Mouse (Mus musculus) MN1 (cell line): ENCODE data around the gene Gm20517.
"Not testable (repeated sequence)": the region's sequence is repeated elsewhere in the genome, so short reads cannot be mapped to it uniquely, and the experiment has no call there.

Experiments used
- DNase-seq: peaks from one replicate; pipeline ENCODE4 v3.0.0-alpha.2; 2016; ENCODE audit warnings: low spot score

Gm20517 gene

DNA sequence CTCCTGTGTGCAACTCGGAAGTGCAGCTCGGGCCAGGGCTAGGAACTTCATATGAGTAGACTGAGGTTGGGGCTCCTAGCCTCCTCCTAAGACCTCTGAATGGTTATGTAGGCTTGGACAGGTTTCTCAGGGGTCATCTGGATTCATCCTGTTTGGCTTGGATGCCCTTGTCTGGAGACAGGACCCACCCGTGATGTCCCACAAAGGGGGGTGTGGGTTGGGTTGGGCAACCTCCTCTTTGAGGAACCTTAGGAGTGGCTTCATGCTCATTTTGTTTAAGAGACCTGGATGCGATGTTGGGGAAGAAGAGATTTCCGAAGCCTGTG, 14.6 kb upstream of the Gm20517 start:
- DNase-seq: no peak

DNA sequence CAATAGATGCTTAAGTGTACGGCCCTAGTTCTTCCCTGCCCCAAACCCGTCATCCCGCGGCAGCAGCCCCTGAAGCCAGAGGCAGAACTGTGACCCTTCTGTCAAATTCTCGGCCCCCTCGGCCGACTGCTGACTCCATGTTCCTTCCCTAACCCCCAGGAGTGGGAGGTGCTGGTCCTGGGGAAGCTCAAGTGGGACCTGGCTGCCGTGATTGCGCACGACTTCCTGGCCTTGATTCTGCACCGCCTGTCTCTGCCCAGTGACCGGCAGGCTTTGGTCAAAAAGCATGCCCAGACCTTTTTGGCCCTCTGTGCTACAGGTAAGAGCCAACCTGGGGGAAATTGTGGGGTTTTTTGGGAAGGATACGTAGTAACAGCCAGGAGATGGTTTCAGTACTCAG, 14.1 kb upstream of the Gm20517 start:
- no peak for DNase-seq

DNA sequence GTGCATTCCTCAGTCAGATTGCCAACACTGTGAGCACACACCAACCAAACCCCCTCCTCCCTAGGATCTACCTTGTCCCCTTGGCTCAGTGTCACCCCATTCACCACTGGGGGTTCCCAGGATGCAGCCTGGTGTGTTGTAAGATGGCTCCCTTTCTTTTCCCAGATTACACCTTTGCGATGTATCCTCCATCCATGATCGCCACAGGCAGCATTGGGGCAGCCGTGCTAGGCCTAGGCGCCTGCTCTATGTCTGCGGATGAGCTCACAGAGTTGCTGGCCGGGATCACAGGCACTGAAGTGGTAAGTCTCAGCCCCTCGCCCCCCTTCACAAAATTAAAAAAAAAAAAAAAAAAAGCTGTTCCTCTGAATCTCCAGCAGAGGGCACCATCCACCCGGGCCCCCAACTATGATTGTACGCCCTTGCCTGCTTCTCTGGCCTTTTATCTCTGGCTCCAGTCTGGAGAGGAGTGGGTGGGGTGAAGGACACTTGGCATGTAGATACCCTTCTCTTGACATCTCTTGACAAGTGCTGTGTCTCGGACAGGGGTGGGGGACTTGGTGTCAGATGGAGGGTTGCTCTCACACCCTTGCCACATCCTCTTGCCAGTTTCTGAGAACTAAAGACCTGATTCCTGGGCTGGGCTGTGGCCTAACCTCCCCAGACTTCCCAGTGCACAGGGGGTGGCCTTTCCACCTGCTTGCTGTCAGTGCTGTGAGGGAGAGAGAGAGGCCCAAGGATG, 13.4 kb upstream of the Gm20517 start:
- DNase-seq: peak; percentile 88

DNA sequence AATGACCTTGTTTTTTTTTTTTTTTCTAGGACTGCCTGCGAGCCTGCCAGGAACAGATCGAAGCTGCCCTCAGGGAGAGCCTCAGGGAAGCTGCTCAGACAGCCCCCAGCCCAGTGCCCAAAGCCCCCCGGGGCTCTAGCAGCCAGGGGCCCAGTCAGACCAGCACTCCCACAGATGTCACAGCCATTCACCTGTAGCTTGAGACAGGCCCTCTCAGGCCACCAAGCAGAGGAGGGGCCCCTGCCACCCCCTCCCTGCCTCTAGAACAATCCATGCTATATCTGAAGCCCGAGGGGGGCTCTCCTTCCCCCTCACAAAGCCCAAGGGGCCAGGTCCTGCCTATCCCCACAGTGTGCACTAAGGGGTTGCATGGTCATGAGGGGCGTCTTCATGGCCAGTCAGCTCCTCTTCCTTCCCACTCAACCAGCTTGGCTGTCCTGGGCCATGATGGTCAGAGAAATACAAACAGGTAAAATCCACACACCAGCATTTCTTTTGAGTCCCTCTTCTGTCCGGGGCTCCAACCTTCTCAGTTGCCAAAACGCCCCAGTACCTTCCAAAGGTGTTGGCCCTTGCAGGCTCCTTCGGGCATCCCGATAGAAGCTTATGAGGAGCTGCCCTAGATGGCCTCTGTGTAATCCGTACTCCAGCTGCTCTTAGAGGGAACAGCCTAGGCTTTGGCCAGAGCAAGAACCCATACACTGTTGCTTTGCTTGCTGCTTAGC, 12.6 kb upstream of the Gm20517 start:
- not testable (repeated sequence) for DNase-seq

DNA sequence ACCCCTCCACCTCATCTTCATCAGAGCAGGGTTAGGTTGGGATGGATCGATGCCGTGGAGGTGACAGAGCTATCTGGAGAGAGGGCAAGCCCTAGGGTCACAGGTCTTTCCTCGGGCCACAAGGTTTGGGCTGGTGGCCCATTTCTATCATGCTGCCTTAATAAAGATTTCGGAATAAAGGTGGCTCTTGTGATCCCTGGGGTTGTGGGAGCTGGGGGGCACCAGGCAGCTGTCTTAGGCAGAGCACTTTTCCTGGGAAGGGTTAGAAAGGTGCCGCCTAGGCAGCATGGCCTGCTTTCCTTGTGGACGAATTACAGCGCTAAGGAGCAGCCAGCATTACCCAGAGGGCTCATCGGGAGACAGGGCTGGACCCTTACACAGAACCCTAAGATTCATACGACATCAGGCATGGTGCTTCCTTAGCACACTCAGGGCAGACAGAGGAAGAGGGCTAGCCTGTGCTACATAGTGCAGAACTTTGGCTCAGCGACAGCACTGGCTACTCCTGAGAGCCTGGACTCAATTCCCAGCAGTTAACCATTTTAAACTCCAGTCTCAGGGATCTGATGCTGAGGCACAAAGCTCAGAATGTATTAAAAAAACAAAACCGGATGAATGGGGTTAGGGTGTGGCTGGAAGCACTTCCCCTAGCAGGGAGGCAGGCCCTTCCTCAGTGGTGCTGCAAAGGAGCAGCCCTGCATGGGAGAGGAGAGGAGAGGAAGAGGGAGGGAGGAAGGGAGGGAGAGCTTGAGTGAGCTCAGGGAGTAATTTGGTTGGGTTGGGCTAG, 11.7 kb upstream of the Gm20517 start:
- peak; percentile 25 for DNase-seq

DNA sequence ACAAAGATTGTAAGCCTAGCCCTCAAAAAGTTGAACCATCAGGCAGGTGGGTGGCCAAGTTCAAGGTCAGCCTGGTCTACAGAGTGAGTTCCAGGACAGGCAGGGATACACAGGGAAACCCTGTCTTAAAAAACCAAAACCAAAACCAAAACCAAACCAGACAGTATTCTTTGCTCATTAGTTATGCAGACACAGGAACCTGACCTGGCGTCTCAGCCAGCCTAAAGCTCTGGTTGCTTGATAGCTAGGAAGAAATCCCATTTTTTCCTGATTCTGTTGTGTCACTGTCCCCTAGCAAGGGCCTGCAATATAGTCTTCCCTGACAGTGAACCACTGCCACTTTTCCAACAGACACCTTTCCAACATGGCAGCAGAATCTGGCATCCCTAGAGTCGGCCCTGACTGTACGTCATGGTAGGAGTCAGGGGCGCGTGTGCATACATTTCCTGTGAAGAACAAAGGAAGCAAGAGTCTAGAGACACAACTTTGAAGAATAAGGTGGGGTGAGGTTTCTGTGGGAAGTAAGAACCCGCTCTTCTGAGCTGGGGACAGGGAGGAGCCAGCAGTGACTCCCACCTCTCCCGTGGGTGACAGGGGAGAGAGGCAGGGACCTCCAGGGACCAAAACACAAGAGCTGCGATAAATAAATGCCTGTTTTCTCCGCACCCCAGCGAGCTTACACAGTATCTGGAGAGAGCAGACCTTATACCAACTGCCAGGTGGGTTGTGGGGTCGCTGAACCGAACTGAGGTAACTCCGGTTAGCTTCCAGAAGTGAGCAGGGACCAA, 10.6 kb upstream of the Gm20517 start:
- peak; percentile 29 for DNase-seq

DNA sequence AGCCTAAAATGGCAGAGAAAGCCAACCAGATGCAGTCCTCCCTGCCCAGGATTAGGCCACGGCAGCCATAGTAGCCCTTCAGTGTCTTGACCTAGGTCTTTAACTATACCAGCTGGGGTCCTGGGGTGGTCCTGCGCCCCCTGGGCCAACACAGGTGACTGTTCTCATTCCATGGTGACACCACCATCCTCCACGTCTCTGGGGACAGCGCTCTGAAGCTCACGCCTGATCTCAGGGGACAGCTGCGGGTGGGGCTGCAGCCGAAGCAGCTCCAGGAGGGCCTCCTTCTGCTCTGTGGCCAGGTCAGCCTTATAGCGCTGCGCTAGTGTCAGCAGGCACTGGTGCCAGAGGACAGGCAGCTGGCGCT, 10.0 kb upstream of the Gm20517 start:
- no peak for DNase-seq

DNA sequence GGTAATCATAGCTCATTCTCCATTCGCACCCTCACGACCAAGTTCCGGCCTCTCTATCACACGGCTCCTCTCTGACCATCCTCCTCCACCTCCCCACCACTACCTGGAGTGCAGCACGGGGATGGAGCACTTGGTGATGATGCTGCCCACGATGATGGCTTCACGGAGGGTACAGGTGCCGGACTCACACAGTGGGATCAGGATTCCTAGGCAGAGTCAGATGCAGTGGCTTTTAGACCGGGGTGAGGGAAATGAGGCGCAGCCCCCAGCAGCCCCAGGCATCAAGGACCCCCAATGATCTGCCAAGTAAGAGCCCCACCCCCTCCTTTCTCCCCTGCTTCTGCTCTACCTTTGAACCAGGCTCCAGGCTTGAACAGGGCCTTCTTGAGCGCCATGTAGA, 9.1 kb upstream of the Gm20517 start:
- DNase-seq: no peak

DNA sequence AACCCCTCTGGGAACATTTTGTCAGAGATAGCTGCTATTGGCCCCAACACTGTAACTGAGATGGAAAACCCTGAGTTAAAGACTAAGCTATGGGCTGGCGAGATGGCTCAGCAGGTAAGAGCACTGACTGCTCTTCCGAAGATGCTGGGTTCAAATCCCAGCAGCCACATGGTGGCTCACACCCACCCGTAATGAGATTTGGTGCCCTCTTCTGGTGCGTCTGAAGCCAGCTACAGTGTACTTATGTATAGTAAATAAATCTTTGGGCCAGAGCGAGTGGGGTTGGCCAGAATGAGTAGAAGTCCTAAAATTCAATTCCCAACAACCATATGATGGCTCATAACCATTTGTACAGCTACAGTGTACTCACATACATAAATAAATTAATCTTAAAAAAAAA, 5.2 kb upstream of the Gm20517 start:
- DNase-seq: peak; percentile 38

DNA sequence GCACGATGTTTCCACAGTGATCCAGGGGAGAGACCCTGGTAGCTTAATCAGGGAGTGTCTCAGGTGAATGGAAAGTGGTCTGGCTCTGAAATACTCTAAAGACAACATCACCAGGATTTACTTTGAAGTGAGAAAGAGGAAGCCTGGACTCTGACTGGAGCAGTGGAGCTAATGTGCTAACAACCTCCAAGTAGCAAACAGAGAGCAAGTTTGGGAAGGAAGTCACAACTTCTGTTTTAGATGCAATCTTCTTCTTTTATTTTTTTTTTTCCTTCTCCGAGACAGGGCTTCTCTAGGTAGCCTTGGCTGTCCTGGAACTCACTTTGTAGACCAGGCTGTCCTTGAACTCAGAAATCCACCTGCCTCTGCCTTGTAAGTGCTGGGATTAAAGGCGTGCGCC, 2.2 kb upstream of the Gm20517 start:
- no peak for DNase-seq

DNA sequence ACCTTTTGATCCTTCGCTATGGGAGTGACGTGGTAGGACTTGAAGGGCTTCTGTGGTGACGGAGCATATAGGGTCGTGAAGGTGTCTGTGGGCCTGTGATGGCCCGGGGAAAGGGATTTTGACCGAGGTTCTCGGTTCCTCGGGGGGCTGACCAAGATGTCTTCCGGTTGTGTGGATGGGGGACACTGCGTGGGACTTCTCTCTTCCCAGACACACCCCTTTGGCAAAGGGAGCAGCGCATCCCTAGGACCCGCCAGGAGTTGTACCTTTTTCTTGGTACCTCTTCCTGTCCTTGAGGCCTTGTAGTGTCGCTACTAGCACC, 233 bp downstream of the Gm20517 start:
- DNase-seq: no peak

DNA sequence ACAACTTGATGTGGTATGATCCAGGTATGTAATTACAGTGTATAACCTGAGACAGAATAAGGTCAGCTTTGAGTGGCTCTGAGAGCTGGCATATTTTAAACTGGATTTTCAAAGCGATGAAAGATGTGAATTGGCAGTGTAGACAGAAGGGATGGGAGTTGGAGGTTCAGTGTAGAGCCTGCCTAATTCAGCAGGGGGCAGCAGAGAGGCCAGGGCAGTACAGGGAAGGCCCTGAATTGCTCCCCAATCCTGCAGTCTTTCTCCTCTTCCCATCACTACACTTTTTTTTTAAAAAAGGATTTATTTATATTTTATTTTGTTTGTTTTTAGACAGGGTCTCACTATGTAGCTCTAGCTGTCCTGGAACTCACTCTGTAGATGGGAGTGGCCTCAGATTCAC, 2.6 kb downstream of the Gm20517 start:
- DNase-seq: peak; percentile 64

DNA sequence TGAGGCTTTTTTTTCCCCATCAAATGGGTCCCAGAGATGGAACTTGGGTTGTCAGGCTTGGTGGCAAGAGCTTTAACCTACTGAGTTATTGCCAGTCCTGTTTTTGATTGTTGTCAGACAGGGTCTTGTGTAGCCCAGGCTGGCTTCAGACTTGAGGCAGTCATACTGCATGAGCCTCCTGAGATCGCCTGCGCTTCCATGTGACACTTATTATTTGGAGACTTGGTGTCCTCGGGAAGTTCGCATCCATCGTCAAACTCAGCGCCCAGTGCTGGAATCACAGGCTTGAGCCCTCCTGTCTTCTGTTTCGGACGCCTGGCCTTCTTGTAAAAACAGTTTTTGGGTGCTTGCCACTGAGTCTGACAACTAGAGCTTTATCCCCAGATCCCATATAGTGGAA, 4.7 kb downstream of the Gm20517 start:
- DNase-seq: no peak

DNA sequence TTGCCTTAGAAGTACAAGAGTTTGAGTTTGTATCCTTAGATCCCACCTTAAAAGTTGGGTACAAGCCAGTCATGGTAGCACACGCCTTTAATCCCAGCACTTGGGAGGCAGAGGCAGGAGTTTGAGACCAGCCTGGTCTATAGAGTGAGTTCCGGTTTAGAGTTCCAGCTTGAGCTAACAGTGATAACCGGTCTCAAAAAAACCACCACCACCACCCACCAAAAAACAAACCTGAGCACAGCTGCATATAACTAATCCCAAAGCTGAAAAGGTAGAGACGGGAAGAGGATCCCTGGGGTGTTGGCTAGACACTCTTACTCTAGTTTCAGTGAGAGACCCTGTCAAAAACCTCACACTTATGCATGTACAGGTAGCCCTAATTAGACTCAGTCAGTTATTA, 5.3 kb downstream of the Gm20517 start:
- DNase-seq: no peak

DNA sequence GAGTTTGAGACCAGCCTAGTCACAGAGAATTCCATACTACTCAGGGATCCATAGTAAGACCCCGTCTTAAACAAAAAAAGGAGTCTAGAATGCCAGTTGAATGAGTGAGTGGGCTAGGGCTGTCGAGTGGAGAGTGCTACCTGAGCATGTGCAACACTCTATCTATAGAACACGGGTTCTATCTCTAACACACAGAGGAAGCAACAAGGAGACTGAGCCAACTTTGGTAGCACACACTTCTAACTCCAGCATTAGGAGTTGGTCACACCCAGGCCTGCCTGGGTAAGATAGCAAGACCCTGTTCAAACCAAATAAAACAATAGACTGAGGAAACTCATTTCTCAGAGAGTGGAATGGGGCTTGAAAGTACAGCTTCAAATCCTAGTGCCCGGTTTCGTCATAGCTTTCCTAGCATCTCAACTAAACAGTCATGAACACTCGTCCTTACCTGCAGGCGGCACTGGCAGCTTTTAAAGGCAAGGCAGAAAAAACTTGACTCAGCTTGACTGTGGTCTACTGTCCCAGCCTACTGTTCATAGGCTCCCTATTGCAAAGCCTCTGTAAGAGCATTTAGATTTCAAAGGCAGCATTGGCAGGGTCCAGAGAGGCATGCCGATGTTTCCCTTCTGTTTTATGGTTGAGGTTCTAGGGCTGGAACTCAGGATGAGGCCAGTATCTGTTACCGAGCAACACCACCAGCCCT, 6.4 kb downstream of the Gm20517 start:
- no peak for DNase-seq

DNA sequence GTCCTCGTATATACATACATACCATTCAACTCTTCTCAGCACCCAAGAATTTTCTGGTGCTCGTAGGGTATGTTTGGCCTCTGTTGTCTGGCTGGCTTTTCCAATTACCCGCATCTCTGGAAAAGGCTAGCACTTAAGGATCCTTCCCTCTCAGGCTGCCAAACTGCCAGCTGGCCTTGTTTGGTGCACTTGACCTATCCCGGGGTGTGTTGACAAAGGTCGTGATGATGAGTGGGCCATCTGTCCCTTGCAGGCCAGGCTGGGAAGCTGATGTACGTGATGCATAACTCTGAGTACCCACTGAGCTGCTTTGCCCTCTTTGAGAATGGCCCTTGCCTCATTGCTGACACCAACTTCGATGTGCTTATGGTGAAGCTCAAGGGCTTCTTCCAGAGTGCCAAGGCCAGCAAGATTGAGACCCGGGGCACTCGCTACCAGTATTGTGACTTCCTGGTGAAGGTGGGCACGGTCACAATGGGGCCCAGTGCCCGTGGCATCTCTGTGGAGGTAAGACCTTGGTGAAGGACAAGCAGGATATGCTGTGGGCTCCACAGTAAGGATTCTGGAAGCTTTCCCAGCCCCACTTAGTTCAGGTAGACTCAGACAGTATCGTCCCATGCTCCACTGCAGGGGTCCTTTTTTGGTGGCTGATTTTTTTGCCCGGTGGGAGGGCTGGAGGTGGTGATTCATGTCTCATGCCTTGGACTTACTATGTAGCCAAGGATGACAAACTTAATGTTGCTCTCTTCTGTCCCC, 7.3 kb downstream of the Gm20517 start:
- DNase-seq: peak; percentile 21

DNA sequence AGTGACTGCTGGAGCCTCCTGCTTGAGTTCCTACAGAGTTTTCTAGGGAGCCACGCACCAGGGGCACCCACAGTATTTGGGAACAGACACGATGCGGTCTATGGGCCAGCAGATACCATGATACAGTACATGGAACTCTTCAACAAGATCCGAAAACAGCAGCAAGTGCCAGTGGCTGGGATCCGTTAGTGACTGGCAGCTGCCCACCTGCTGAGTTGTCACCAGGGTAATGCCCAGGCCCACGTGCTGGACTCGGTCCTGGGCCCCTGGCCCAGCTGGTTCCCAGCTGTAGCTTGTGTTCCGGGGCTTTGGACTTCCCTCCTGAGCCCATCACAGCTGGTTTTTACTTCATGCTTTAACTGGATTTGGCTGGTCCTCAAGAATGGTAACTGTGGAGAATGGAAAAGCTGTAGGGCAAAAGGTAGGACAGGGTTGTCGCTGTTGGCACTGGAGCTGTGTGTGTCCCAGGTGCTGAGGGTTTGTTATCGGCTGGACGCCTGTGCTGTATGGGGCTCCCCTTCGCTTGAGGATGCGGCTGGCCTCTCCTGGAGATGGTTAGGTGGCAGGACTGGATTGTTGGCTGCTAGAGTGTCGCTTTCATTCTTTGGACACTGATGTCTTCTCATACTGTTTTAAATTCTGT, 11.6 kb downstream of the Gm20517 start:
- no peak for DNase-seq

DNA sequence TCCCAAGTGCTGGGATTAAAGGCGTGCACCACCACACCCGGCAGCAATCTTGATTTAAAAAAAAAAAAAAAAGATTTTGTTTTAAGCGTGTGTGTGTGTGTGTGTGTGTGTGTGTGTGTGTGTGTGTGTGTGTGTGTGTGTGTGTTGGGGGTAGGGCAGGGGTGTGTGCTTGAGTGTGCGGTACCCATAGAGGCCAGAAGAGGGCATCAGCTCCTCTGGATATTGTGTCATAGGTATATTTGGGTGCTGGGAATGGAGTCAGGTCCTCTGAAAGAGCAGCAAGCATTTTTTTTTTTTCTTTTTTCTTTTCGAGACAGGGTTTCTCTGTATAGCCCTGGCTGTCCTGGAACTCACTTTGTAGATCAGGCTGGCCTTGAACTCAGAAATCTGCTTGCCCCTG, 13.2 kb downstream of the Gm20517 start:
- not testable (repeated sequence) for DNase-seq

DNA sequence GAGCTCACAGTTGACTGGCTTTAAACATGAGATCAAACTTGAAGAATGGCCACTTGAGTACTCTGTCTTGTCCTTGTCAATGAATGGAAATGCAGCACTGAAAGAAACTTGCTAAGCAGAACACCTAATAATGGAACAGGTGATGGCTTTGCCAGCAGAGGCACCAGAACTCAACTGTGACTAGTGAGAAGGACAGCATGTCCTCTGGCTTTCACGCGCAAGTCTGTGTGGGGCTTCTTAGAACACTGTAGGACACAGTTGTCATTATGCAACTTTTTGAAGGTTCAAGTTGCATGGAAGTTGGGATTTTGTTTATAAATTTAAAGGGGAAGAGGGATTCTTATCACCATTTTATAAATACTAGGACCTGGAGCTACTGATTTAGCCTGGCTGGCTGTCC, 13.7 kb downstream of the Gm20517 start:
- DNase-seq: no peak

DNA sequence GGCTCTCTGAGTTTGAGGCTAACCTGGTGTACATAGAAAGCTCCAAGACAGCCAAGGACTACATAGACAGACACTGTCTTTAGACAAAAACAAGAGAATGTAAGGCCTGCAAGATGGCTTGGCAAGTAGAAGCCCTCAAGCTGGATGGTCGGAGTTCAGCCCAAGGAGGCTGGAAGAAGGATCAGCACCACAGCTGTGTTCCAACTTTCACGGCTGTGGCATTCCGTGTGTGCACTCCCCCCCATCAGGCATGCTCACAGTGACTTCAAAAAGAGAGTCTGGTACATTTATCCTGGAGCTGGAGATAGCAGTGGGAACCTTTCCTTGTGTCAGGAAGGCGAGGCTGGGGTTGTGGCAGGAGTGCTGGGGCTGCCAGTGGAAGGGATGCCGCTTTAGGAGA, 14.6 kb downstream of the Gm20517 start:
- DNase-seq: no peak

DNA sequence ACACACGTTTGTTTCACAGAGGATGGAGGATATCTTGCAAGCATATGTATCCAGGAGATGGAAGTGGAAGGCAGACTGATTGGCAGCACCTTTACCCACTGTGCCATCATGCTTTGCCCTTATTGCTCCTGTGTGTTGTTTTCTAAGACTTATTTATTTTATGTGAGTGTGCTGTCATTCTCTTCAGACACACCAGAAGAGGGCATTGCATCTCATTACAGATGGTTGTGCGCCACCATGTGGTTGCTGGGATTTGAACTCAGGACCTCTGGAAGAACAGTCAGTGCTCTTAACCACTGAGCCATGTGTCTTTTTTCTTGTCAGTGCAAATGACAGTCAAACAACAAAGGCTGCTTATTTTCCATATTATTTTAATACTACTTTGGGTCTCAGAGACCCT, 16.4 kb downstream of the Gm20517 start:
- DNase-seq: no peak
